Mouse (Mus musculus) neural tube, embryonic 13.5 days (tissue): ENCODE measurements at regions not wholly inside any gene's neighbourhood (a gene's known extent, or its start where the extent isn't known, plus 50 kb on each side); places are given as distances from the start of the nearest gene placed in this dataset.

Experiments
- ATAC-seq: fragments of 200-750 bp; cut with Nextera tagmentation; 2 replicates; pipeline ENCODE4 v1.8.0; 2017; ENCODE audit warnings: low read depth, mild to moderate bottlenecking, moderate TSS enrichment, moderate library complexity
- H3K27ac ChIP-seq: fragments of 300-500 bp; sonication (generic); replicated peaks from 2 replicates; pipeline ENCODE4 v1.5.1; 2015; ENCODE audit warnings: moderate library complexity, mild to moderate bottlenecking, inconsistent platforms
- H3K27me3 ChIP-seq: fragments of 300-500 bp; sonication (generic); 2 replicates; pipeline ENCODE4 v1.6.1; 2015; ENCODE audit warnings: mild to moderate bottlenecking, inconsistent platforms
- H3K36me3 ChIP-seq: fragments of 300-500 bp; sonication (generic); 2 replicates; pipeline ENCODE4 v1.6.1; 2015; ENCODE audit warnings: mild to moderate bottlenecking, inconsistent platforms
- H3K4me1 ChIP-seq: fragments of 300-500 bp; sonication (generic); replicated peaks from 2 replicates; pipeline ENCODE4 v1.6.1; 2015; ENCODE audit warnings: inconsistent platforms
- H3K4me2 ChIP-seq: fragments of 300-500 bp; sonication (generic); 2 replicates; pipeline ENCODE4 v1.6.1; 2015; ENCODE audit warnings: inconsistent platforms, mild to moderate bottlenecking, moderate library complexity
- H3K4me3 ChIP-seq: fragments of 300-500 bp; sonication (generic); 2 replicates; pipeline ENCODE4 v1.5.1; 2015; ENCODE audit warnings: mild to moderate bottlenecking, inconsistent platforms
- H3K9ac ChIP-seq: fragments of 300-500 bp; sonication (generic); 2 replicates; pipeline ENCODE4 v1.6.1; 2015; ENCODE audit warnings: moderate library complexity, mild to moderate bottlenecking, inconsistent platforms
- H3K9me3 ChIP-seq: fragments of 300-500 bp; sonication (generic); 2 replicates; pipeline ENCODE4 v1.6.1; 2016; ENCODE audit warnings: inconsistent platforms
- WGBS: fragments of 180-500 bp; shearing (Covaris S2); methylation state at CpG from one replicate; pipeline ENCODE4 v1.1.7; 2015; 5-methylcytosine and 5-hydroxymethylcytosine counted together

GRCm38 (mm10) chr2:173405629-173406028 is 116.8 kb upstream of the 1700021F07Rik start:
- Histone ChIP-seq H3K9ac (no peak overlapping the region), H3K4me1 (peaks cover 41% of the 10 kb centered on the region), H3K4me2 (no peak overlapping the region), H3K4me3 (no peak overlapping the region), H3K27me3 (no peaks in the 10 kb centered on the region), H3K9me3 (no peaks in the 10 kb centered on the region), H3K36me3 (no peaks in the 10 kb centered on the region), H3K27ac (no peak overlapping the region; the same call in 1 of the 2 replicates)
- 53% methylated on average over 12 of the region's 12 CpGs for WGBS
- ATAC-seq, result no peak

- Histone ChIP-seq H3K4me2 (peak overlapping the region; percentile 10; the same call in 1 of the 2 replicates), H3K36me3 (no peaks in the 10 kb centered on the region), H3K9ac (peak overlapping the region; percentile 14; the same call in 1 of the 2 replicates), H3K9me3 (no peaks in the 10 kb centered on the region), H3K27me3 (no peaks in the 10 kb centered on the region), H3K4me3 (no peak overlapping the region), H3K27ac (peak overlapping the region; percentile 57), H3K4me1 (peaks cover 41% of the 10 kb centered on the region)
- peak; percentile 72 for ATAC-seq
- 10% methylated on average over 13 of the region's 13 CpGs for WGBS
Measured at GRCm38 (mm10) chr2:173406344-173407094, 115.9 kb upstream of the 1700021F07Rik start.

- peak overlapping the region; percentile 57 for H3K27ac ChIP-seq
- peak; percentile 71 for ATAC-seq
- no peak overlapping the region for H3K9ac ChIP-seq
- no peaks in the 10 kb centered on the region for H3K27me3 ChIP-seq
- peaks cover 41% of the 10 kb centered on the region for H3K4me1 ChIP-seq
- no peaks in the 10 kb centered on the region for H3K9me3 ChIP-seq
- no peaks in the 10 kb centered on the region for H3K36me3 ChIP-seq
- 0 out of 2 replicates have a peak overlapping the region, but pooled peaks have one; percentile 10 for H3K4me2 ChIP-seq
- 57% methylated on average over 3 of the region's 3 CpGs for WGBS
- no peak overlapping the region for H3K4me3 ChIP-seq
Measured at GRCm38 (mm10) chr2:173407133-173407532, 115.3 kb upstream of the 1700021F07Rik start.

DNA sequence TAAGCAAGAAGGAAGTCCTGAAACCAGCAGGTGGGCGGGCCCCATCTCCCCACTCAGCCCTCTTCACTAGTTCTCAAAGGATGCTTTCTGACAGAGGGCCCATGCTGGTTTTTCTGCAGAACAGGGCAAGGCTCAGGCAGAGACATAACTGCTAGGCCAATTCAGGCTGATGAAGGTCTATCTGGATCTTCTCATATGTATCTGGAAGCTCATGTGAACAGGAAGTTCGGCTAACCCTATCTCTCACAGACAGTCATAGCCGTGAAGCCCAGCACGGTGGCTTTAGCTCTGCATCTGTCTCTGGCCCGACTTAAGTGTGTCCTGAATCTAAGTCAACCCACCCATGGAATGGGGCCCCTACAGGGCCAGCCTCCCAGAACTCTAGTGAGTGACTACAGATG is 113.7 kb upstream of the 1700021F07Rik start:
- no peak overlapping the region for H3K4me3 ChIP-seq
- H3K36me3 ChIP-seq, result no peaks in the 10 kb centered on the region
- peaks cover 47% of the 10 kb centered on the region for H3K4me1 ChIP-seq
- 89% methylated on average over 5 of the region's 5 CpGs for WGBS
- no peak overlapping the region for H3K4me2 ChIP-seq
- ATAC-seq, result no peak
- H3K9ac ChIP-seq, result no peak overlapping the region
- no peaks in the 10 kb centered on the region for H3K9me3 ChIP-seq
- H3K27me3 ChIP-seq, result no peaks in the 10 kb centered on the region
- no peak overlapping the region for H3K27ac ChIP-seq

DNA sequence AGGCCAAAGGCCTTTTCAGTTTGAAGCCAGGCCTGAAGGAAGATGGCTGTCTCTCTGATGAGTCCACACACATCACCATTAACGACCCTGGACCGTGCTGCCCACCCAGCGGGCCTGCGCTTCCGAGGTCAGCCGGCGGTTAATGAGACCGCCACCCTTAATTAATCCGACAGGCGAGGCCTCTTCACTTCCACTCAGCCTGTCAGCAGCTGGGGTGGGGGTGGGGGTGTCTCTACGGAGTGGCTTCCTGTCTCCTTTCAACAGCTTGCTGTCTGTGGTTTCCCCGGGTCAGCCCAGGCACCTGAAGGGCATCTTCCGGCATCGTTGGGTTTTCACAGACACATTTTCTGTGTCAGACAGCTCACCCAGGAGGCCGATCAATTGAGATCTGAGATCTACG is 113.0 kb upstream of the 1700021F07Rik start:
- no peak overlapping the region for H3K4me3 ChIP-seq
- no peak overlapping the region for H3K4me2 ChIP-seq
- H3K9me3 ChIP-seq, result no peaks in the 10 kb centered on the region
- 22% methylated on average over 16 of the region's 16 CpGs for WGBS
- H3K4me1 ChIP-seq, result peaks cover 55% of the 10 kb centered on the region
- ATAC-seq, result no peak
- no peak overlapping the region for H3K27ac ChIP-seq
- no peak overlapping the region for H3K9ac ChIP-seq
- no peaks in the 10 kb centered on the region for H3K36me3 ChIP-seq
- no peaks in the 10 kb centered on the region for H3K27me3 ChIP-seq

- peak overlapping the region; percentile 6; the same call in 1 of the 2 replicates for H3K9ac ChIP-seq
Measured at GRCm38 (mm10) chr2:173413906-173414656, 108.3 kb upstream of the 1700021F07Rik start.

DNA sequence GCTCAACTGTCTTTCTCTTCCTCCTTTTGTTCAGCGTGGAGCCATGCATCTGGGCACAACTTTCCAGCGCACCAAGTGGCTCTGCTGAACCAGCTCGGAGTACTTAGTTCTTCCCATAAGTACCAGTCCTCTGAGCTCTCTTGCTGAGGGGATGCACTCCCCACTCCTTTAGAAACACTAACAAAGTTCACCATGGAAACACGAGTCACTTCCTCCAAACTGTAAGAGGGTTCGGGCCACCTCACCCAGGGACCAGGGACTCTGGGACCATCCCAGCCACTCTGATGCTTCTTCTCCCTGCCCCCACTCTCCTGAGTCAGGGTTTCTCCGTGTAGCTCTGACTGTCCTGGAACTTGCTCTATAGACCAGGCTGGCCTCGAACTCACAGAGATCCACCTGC is 107.0 kb upstream of the 1700021F07Rik start:
- no peaks in the 10 kb centered on the region for H3K27me3 ChIP-seq
- H3K4me2 ChIP-seq, result no peak overlapping the region
- H3K4me1 ChIP-seq, result peaks cover 33% of the 10 kb centered on the region
- no peak overlapping the region for H3K9ac ChIP-seq
- H3K4me3 ChIP-seq, result no peak overlapping the region
- no peak overlapping the region for H3K27ac ChIP-seq
- H3K9me3 ChIP-seq, result no peaks in the 10 kb centered on the region
- H3K36me3 ChIP-seq, result no peaks in the 10 kb centered on the region
- 80% methylated on average over 7 of the region's 7 CpGs for WGBS
- no peak for ATAC-seq

More at GRCm38 (mm10) chr2:173413906-173414656, 108.3 kb upstream of the 1700021F07Rik start:
- H3K4me3 ChIP-seq, result no peak overlapping the region
- peaks cover 31% of the 10 kb centered on the region for H3K4me1 ChIP-seq
- H3K36me3 ChIP-seq, result no peaks in the 10 kb centered on the region
- 41% methylated on average over 18 of the region's 18 CpGs for WGBS
- no peaks in the 10 kb centered on the region for H3K27me3 ChIP-seq
- peak; percentile 86 for ATAC-seq
- no peak overlapping the region for H3K4me2 ChIP-seq
- H3K27ac ChIP-seq, result peak overlapping the region; percentile 61
- no peaks in the 10 kb centered on the region for H3K9me3 ChIP-seq

DNA sequence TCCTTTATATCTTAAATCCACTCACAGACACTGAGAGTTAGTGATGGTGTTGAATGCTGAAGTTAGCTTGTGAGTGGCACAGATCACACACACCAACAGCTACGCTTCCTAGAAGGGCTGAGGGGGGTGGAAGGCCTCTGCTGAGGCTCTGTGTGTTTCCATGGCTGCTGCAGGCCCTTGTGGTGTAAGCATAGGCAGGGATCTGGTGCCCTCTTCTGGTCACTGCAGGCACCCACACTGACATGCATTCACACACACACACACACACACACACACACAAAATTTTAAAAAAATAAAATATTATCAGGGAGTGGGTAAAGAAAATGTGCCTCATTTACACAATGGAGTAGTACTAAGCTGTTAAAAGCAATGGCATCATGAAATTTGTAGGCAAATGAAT is 105.5 kb upstream of the 1700021F07Rik start:
- Histone ChIP-seq H3K9ac (no peak overlapping the region), H3K27ac (no peak overlapping the region), H3K9me3 (no peaks in the 10 kb centered on the region), H3K4me1 (peaks cover 37% of the 10 kb centered on the region), H3K36me3 (no peaks in the 10 kb centered on the region), H3K4me2 (no peak overlapping the region), H3K27me3 (no peaks in the 10 kb centered on the region), H3K4me3 (no peak overlapping the region)
- ATAC-seq, result no peak
- WGBS, result 65% methylated on average over 1 of the region's 1 CpGs

- WGBS, result 91% methylated on average over 7 of the region's 7 CpGs
- no peaks in the 10 kb centered on the region for H3K27me3 ChIP-seq
- ATAC-seq, result no peak
- no peaks in the 10 kb centered on the region for H3K9me3 ChIP-seq
- no peaks in the 10 kb centered on the region for H3K36me3 ChIP-seq
- no peak overlapping the region for H3K9ac ChIP-seq
- H3K27ac ChIP-seq, result 0 out of 2 replicates have a peak overlapping the region, but pooled peaks have one; percentile 28
- H3K4me2 ChIP-seq, result no peak overlapping the region
- H3K4me1 ChIP-seq, result peaks cover 28% of the 10 kb centered on the region
- H3K4me3 ChIP-seq, result no peak overlapping the region
Measured at GRCm38 (mm10) chr2:173418951-173419350, 103.4 kb upstream of the 1700021F07Rik start.

DNA sequence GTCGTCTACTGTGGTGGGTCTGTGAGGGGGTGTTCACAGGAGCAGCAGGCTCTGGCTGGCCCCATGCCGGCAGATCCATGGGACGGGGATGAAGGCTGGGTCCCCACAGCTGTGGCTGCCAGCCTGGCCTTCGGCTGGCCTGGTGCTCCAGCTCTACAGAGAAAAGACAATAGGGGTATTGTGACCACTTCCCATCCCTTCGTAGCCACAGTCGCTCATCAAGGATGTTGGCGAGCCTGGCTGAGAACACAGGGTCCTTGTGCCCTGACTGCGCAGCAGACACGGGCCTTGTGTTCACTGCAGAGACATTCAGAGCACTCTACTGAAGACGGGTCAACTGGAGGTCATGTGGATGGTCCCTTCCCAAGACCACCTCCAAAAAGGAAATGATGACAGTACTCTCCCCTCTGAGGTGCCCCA is 102.4 kb upstream of the 1700021F07Rik start:
- peak overlapping the region; percentile 42; the same call in 1 of the 2 replicates for H3K27ac ChIP-seq
- WGBS, result 50% methylated on average over 10 of the region's 10 CpGs
- H3K9me3 ChIP-seq, result no peaks in the 10 kb centered on the region

DNA sequence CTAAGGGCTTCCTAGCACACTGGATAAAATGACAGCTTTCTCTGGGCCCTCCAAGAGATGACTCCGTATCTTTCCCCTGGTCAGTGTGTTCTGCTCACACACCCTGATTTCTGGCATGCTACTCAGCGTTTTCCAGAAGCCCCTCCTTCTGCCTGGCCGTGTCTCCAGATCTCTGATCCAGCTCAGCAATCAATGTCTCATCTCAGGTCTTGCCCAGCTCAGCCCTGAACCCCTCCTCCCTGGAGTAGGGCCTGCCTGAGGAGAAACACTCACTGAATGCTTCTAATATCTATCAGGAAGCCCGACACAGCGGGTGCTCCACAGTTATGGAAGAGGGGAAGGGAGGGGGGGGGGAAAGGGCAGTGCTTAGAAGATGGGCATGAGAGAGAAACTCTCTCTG is 101.9 kb upstream of the 1700021F07Rik start:
- ATAC-seq, result no peak

More for the DNA sequence above, 102.4 kb upstream of the 1700021F07Rik start:
- Histone ChIP-seq H3K27me3 (no peaks in the 10 kb centered on the region), H3K4me3 (no peak overlapping the region), H3K4me1 (peaks cover 18% of the 10 kb centered on the region), H3K4me2 (no peak overlapping the region), H3K9ac (no peak overlapping the region), H3K36me3 (no peaks in the 10 kb centered on the region)
- ATAC-seq, result peak; percentile 79

DNA sequence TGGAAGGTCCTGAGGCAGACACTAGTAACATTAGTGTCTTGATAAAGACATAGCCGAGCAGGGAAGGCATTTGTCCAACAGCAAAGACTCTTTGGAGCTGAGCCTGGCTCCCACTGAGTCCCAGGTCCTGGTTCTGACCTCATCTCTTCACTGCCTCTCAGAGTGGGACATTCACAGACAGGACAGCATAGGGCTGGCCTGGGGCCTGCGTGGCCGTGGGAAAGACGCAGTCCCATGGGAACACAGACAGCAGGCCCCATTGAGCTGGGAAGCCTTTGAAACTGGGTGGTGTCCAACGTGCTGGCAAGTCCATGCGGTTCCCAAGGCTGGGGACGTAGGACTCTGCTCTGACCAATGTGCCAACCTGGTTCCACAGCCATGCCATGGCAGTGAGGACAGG is 97.5 kb upstream of the 1700021F07Rik start:
- no peaks in the 10 kb centered on the region for H3K9me3 ChIP-seq
- H3K36me3 ChIP-seq, result no peaks in the 10 kb centered on the region
- no peak overlapping the region for H3K9ac ChIP-seq
- H3K4me2 ChIP-seq, result no peak overlapping the region
- no peak overlapping the region for H3K27ac ChIP-seq
- H3K4me1 ChIP-seq, result peaks cover 18% of the 10 kb centered on the region
- H3K4me3 ChIP-seq, result no peak overlapping the region
- ATAC-seq, result no peak
- no peaks in the 10 kb centered on the region for H3K27me3 ChIP-seq
- WGBS, result 87% methylated on average over 7 of the region's 7 CpGs

More for the DNA sequence above, 101.9 kb upstream of the 1700021F07Rik start:
- 71% methylated on average over 5 of the region's 5 CpGs for WGBS
- Histone ChIP-seq H3K9me3 (no peaks in the 10 kb centered on the region), H3K4me2 (no peak overlapping the region), H3K4me3 (no peak overlapping the region), H3K27ac (peak overlapping the region; percentile 42; the same call in 1 of the 2 replicates), H3K27me3 (no peaks in the 10 kb centered on the region), H3K36me3 (no peaks in the 10 kb centered on the region), H3K9ac (no peak overlapping the region), H3K4me1 (peaks cover 14% of the 10 kb centered on the region)
